Mouse (Mus musculus): ENCODE data around the gene Rnpep.

The Rnpep gene

DNA sequence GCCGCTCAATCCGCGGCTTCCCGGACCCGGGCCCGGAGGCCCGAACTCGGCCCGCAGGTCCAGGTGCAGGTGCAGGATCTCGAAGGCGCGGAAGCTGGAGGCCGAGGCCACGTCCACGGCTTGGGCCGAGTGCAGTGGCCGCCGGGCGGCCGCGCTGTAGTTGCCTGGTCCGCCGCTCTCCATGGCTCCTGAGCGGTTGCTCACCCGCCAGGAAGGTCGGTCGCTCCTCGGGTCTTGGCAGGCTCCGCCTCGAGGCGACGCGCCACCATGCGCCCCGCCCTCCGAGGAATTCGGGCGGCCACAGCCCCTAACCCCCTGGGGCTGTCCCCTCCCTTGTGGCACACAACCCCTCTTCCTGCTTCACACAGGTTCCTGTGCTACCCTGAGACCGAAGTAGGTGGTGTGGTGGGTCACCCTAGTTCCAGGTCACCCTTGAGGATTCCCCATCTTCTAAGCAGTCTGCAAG lies at the start of gene Rnpep:
Rnpep (minus strand) TSS at position 259 of the 466 bp plus-strand sequence.
- peak; percentile 18 for DNase-seq (ENCODE audit: low spot score)

DNA sequence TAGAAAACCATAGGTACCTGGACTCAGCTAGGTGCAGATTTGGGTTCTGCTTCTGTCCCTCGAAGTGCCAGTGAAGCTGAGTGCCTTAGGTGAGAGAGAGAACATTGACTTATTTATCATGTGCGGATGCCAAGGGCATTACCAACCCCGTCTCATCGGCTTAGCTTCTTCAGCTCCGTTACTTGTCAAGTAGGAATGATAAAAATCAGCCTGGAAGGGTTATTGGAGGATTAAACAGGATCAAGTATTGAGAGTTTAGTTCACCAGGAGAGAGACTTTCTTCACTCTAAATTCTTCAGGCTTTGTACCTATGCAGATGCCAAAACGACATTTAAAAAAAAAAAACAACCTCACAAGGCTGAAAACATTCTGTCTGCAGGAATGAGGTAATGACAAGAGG lies 46.7 kb upstream of the Rnpep start:
- DNase-seq (ENCODE audit: low spot score): no peak

DNA sequence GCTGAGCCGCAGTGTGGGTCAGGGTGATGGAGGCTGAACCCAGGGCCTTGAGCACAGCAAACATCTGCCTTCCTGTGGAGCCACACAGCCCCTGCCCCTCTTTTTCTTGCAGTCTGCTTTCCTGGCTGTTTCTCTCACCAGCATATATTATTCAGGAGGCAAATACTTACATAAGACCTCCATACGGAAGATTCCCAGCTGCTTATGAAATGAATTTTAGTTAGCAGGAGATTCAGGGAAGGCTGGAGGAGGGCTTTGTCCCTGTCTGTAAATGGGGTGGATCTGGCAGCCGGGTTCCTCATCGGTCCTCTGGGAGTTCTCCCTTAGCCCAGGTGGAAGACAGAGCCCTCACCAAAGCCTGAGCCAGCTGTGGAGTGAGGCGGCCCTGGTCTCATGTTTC lies 44.5 kb upstream of the Rnpep start:
- no peak for DNase-seq (ENCODE audit: low spot score)

DNA sequence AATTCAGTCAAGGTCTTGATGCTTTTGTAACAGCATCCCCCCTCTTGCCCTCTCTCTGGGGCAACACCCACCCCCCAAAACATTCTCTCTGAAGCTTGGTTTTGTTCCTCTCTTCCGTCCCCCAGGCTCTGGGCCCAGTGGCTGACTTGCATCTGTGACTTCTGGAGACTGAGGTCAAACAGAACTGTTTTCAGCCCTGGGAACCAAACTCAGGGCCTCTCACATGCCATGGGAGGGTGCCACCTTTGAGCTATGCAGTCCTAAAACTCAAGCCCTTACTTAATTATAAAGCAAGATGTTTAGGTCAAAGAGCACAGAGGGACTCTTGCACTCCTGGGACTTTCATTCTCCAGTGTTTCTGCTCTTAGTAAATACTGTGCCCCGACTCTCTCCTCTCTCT lies 42.0 kb upstream of the Rnpep start:
- DNase-seq (ENCODE audit: low spot score): no peak

DNA sequence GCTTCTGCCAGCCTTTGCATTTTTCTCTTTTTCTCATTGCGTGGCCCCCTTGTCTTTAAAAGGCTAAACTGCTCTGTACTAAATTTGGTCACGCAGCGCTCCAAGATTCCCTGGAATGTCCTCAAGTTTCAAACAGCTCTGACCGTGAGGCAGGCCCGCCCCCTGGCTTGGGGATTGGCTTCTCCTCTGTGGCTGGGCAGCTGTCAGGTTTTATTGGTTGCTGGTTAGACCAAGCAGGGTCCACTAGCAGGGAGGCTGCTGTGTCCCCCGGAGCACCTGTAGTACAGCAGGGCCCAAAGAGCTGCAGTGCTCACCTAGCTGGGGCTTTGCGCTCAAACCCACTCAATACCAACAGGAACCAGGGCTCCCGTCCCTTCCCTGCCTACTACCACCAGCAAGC lies 40.7 kb upstream of the Rnpep start, which contains the start of gene Lmod1:
Lmod1 (plus strand) TSS at position 237 of the 400 bp plus-strand sequence.
- DNase-seq (ENCODE audit: low spot score): no peak

DNA sequence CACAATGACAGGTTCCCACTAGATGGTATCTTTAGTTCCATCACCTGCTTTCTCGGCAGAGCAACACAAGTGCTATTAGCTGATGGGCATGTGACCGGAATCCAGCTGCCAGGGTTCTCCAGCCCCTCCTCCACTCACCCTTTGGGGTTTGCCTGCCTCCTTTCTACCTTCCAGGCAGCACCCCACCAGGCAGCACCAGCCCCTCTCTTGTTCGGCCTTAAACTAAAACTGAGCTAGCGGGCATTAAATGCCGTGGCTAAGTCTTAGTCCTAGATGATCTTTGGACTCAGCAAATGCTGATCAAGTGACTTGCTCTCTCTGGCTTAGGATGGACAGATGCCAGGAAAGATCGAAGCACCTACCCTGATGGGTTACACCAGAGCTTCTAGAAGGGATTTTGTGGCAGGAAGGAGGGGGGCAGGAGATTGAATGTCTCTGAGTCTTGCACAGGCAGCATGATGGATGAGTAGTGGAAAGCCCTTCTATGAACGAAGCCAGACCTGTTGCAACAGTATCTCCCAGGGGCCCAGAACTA lies 39.5 kb upstream of the Rnpep start:
- no peak for DNase-seq (ENCODE audit: low spot score)

DNA sequence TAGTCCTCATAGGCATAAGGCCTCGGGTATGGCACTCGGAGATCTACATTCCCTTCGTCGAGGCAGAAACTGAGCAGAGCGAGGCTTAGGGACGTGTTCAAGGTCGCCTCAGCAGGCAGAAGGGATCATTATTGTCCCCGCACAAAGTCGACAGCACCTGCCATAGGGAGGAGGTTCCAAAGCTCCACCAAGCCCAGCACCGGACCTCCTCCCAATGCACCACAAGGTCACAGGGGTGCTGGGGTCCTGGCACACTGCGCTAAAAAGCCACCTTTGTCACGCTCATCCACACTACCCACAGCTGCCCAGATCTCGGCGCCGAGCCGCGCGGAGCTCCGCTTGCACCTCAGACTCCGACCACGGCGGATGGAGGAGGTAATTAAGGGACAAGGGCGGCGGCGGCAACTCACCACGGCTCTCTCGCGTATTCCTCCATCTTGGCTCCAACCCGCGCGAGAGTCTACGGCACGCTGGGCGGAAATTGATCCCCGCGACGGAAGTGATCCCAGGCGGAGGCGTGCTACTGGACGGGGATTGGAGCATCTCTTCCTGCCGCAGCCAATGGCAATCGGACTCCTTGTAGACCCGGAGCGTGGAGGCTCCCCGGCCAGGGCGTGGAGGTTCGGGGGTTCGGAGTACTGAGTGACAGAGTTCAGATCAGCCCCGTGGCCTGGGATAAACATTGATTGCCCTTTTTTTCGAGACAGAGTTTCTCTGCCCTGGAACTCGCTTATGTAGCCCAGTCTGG lies 29.6 kb upstream of the Rnpep start, which contains the start of gene Timm17a:
Timm17a (minus strand) TSS at position 495 of the 748 bp plus-strand sequence.
- peak; percentile 90 for DNase-seq (ENCODE audit: low spot score)

DNA sequence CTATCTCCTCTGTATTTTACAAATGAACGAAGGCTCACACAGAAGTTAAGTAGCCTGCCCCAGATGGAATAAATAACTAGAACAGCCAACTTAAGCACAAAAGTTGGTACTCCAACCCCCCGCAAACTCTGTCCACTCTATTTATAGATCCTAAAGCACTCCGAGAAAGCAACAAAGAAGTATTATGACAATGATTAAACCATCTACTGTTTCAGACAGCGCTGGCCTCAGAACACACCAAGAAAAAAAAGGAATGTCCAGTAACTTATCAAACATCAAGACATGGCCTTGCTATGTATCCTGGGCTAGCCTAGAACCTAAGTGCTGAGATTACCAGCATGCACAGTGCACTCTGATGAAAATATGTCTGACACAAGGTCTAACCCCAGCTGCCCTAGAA lies 28.3 kb upstream of the Rnpep start:
- DNase-seq (ENCODE audit: low spot score): no peak

DNA sequence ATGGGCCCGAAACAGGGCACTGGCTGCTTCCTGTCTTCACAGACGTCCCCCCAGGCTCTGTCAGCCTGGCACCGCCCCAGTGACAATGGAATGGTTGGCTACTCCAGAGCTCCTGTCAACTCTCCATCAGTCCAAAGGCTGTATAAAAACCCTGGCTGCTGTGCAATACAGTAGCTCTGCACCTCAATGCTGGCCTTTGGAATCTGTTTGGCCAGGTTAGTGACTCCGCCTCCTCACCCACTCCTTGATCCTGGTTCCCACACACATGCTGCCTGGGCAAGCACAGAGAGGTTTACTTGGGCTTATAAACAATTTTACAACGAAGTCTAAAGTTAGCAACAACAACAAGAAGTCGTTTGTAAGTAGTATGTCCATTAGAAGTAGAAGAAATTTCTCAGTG lies 27.5 kb upstream of the Rnpep start:
- no peak for DNase-seq (ENCODE audit: low spot score)

DNA sequence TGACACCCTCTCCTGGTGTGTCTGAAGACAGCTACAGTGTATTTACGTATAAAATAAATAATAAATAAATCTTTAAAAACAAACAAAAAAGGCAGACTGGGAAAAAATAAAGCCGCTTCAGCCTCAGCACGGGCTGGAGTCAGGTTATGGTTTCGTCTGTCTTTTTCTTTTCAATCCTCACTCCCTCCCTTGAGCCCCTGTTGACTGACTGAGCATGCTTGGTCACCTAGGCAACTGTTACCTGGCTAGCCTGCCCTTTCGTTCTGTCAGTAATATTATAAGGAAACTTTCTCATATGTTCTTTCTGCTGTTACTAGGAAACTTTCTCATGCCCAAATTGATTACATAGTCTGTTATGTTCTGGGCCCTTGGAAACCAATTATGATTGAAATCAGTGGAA lies 7.0 kb upstream of the Rnpep start:
- no peak for DNase-seq (ENCODE audit: low spot score)

DNA sequence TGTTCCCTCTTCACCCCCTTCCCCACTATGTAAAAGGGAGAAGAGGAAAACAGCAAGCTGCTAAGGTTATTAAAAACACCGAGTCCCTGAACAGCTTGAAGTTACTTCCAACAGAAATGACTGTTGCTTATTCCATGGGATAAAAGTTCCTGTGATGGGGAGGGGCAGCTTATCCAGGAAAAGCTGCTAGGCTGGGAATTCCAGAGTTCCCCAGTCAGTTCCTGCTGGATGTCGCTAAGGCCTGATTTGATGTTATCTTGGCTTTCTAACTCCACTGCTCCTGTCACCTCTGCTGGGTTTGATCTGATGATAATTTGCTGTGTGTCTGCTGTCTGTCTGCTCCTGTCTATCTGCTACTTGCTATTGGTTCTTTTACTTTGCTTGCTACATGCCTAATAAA lies 2.4 kb upstream of the Rnpep start:
- DNase-seq (ENCODE audit: low spot score): no peak

DNA sequence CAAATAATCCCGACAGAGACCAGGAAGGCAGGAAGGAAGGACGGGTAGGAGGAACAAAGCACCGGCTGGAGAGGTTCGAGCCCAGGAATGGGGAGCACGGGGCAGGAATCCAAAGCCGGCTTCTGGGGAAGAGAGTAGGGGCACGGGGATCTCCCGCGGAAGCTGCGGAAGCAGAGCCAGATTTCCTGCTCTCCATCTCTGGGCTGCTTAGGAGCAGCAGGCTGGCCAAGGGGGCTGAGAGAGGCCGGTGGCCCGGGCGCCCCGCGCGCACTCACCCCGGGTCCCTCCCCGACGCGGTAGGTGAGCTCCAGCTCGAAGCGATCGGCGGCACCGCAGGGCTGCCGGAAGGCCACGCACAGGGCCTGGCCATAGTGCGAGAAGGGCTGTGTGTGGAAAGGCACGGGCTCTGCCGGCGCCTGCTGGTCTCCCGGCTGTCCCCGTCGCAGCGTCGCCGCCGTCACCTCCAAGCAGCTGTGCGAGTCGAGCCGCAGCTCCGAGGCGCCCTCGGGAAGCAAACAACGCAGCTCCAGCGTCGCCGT lies 528 bp downstream of the Rnpep start:
- DNase-seq (ENCODE audit: low spot score): peak; percentile 20

DNA sequence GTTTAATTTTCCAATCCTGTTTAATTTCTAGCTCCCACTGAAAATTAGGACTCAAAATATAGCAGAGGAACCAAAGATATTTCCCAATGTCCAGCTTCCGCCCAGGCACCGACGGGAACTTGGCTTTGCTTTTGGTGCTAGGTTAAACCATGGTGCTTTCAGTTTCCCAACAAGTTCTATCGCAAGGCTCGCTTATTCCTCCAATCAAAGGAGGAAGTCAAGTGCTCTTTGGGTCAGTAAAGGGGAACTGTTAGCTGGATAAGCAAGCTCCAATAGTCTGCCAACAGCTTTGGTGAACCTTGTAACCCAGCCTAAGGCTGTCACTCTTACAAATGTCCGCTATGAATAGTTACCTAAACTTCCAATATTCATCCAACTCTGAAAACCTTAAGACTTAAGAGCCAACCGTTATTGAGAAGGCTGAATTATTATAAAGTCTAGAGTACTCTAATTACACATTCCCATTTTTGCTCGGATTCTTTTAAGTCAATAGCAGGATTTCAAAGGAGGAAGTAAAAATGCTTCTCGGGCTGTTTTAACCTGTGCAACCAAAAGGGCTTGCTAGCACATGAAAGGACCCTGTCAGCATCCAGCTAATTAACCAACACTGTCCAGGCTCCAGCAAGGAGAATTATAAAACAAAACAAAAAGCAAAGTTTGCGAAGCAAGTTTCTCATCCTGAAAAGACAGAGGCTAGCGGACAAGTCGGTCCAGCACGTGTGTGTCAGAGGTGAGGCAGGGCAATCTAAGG lies 1.2 kb downstream of the Rnpep start:
- no peak for DNase-seq (ENCODE audit: low spot score)

DNA sequence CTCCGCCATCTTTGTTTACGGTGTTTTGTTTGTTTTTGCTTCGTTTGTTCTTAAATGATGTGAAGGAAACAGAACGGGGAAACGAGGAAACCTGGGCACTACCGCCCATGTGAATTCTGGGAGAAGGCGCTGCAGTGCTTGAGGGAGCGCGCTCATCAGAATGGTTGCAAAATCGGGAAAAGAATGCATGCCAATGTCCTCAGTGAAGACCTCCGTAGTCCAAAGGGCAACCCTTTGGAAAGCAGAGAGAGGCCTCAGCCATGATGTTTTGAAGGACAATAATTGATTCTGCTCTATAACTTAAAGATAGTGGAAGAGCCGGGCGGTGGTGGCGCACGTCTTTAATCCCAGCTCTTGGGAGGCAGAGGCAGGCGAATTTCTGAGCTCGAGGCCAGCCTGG lies 2.0 kb downstream of the Rnpep start:
- no peak for DNase-seq (ENCODE audit: low spot score)

DNA sequence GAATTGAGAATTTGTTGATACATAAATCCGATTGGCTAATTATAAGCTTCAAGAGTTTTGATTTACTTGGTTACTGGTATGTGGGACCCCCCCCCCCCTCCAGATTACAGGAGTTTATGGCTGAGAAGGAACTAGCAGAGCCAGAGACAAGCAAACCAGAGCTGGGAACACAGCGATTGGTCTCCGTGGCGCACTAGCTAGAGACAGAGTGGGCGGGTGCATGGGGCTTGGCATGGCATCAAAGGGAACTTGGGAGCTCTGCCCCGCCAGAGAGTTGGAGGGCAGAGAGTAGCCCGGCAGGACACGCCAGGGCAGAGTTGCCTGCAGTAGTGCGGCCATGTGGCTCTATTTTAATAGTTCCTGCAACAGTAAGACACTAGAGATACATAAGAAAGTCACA lies 3.2 kb downstream of the Rnpep start:
- DNase-seq (ENCODE audit: low spot score): peak; percentile 40

DNA sequence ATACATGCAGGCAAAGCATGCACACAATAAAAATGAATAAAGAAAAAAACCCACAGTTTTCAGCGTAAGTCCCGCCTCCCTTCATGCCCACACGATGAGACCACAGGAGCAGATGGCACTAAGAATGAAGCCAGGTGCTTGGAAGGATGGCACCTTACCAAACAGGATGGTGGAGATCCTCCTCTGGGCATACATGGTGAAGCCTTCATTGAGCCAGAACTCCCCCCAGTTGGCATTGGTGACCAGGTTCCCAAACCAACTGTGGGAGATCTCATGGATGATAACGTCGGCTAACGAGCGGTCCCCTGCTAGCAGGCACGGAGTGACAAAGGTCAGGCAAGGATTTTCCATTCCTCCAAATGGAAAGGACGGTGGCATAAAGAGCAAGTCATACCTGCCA lies 12.5 kb downstream of the Rnpep start:
- DNase-seq (ENCODE audit: low spot score): no peak

DNA sequence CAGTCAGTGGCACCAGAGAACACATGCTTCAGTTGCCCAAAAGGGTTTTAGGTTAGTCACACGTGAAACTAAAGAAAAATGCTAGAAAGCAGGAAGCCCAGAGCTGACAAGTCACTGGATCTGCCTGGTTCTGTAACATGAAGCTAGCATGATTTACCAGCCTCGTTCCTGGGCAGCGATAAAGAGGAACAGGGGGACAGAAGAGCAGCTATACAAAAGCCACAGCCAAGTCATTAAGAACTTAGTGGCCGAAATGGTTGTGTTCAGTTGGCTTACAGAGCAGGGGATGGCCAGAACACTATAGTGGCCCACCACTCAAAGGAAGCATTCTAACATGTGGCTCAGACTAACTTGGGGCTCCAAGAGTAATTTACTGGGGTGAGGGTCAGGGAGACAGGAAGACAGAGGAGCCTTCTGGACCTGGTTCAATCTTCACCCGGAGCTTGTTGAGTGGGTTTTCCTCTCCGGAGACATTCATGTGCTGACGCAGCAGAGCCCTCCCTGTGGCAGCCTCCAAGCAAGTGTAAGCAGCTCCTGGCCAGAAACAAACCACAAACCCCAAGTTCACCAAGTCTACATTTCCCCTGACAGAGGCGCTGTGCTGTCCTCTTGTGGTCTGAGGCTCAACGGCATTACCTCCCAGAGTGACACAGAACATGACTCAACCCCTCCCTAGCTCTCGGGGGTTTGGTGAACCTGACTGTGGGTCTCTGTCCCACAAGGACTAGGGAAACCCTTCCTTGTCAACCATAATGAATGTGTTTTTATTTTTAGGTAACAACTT lies 16.0 kb downstream of the Rnpep start:
- DNase-seq (ENCODE audit: low spot score): no peak

DNA sequence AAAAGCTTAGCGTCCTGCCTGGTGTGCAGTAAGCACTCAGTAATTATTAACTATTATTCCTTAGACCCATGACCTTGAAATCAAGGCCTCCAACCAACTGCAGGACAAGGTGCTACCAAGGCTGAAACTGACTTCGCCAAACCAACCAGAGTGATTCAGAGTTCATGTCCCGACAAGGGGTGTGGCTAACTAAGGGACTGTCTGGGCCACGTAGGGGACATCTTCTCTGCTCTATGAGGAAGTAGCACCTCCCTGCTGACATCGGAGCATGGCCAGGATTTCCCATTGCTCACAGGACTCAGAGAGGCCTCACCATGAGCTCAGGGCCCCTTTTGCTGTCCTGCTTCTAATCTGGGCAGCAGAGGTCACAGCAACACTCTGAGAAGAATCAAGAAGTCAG lies 18.1 kb downstream of the Rnpep start:
- no peak for DNase-seq (ENCODE audit: low spot score)

DNA sequence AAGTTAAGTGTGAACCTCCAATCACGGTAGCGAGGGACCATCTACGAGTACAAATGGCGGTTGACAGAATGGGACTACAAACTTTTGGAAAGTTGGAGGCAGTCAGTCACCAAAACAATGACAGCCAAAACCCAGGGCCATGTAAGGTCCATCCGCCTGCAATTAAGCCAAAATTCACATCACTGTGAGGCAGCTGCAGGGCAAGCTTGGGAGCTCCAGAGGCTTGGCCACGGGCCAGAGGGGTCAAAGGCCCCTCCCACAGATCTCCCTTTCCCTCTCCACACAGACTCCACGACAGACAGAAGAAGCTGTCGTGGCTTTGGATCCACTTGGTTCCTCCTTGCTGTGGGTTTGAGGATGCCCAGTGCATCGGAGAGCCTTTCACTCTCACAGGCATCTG lies 20.6 kb downstream of the Rnpep start:
- no peak for DNase-seq (ENCODE audit: low spot score)

DNA sequence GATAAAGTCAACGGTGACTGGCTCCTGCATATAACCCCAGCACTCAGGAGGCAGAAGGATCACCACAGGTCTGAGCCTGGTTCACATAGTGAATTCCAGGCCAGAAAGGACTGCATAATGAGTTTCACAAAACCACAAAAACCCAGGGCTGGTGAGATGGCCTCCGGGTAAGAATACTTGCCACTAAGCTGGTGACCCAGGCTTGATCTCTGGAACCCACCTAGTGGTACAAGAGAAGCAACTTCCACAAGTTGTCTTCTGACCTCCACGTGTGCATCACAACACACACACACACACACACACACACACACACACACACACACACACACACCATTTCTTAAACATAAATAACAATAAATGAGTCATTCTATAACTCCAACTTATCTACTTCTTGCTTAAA lies 21.6 kb downstream of the Rnpep start:
- no peak for DNase-seq (ENCODE audit: low spot score)

DNA sequence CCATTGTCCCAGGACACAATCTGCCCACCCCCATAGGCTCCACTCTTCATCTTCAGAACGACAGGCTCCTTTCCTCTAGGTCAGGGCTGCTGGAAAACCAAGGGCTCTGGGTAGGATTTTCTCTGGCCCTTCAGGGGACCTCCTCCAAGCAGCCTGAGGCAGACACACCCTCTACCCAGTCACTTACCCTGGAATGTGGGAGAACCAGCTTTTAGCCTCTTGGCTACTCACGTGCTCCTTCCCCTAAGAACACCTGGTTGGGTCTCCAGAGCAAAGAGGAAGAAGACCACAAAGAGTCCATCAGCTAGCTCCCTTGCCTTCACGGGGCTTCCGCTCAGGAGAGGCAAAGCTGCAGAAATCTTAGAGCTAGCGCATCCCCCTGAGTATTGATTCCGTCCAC lies 23.0 kb downstream of the Rnpep start:
- DNase-seq (ENCODE audit: low spot score): no peak

DNA sequence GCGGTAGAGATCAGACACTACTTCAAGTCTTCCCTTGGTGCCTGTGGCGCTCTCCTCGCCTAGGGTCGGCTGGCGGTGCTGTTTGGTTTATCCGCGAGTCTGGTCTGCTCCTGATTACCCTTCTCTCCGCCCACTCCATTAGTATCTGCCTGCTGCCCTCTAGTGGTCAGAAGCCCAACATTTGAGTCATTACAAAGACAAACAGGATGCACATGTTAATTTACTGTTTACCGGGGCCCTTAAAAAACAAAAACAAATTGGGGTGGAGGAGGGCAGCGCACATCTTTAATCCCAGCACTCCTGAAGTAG lies 24.8 kb downstream of the Rnpep start:
- DNase-seq (ENCODE audit: low spot score): peak; percentile 77
